Mouse (Mus musculus) ES-Bruce4 (cell line): ENCODE results near the gene Spp1.

Experiments
- CTCF ChIP-seq: IDR thresholded peaks from one replicate; pipeline ENCODE4 v1.8.1; 2011; ENCODE audit warnings: low read depth, low read length
- EP300 ChIP-seq: IDR thresholded peaks from 2 replicates; pipeline ENCODE4 v1.6.1; 2011; ENCODE audit warnings: low read depth, low read length; ENCODE audit not compliant: insufficient read depth
- POLR2A ChIP-seq: IDR thresholded peaks from one replicate; pipeline ENCODE4 v1.8.1; 2011; ENCODE audit warnings: low read length; ENCODE audit not compliant: insufficient read depth

DNA sequence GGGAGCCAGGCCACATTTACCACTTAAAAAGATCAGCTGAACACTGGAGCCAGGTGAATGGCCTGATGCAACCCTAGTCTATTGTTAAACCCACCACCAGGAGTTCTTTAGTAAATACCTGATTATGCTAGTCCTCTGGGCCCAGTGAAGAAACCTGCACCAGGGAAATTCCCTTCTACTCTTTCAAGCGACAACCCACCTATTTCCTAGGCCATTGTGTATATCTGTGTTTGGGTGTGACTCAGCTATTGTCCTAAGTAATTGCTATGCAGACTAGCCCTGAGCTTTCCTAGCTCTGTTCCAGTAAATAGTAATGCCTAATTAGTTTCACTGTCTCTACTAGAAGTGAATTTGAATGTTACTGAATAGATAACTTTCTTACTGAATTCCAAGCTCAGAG lies 7.9 kb downstream of the Spp1 start:
- TF ChIP-seq EP300 (no peak; the same call in 1 of the 2 replicates), POLR2A (no peak), CTCF (no peak)
